Mouse (Mus musculus) CD8-positive naive resting alpha-beta T cell, adult 2 months (primary cell): ENCODE measurements around the gene Slc22a18.

Experiments used
- DNase-seq, 2 experiments: peaks; one replicate each; pipeline ENCODE4 v3.0.0; 2022; ENCODE audit warnings: low read depth in 2 of 2, low spot score in 2 of 2

Gene Slc22a18

GRCm38 (mm10) chr7:143473347-143474101 is at the start of gene Slc22a18:
Slc22a18 (plus strand) TSS chr7:143473736.
- no peak for DNase-seq

- no peak for DNase-seq
Observed at GRCm38 (mm10) chr7:143428142-143428813, 45.3 kb upstream of the Slc22a18 start.

DNA sequence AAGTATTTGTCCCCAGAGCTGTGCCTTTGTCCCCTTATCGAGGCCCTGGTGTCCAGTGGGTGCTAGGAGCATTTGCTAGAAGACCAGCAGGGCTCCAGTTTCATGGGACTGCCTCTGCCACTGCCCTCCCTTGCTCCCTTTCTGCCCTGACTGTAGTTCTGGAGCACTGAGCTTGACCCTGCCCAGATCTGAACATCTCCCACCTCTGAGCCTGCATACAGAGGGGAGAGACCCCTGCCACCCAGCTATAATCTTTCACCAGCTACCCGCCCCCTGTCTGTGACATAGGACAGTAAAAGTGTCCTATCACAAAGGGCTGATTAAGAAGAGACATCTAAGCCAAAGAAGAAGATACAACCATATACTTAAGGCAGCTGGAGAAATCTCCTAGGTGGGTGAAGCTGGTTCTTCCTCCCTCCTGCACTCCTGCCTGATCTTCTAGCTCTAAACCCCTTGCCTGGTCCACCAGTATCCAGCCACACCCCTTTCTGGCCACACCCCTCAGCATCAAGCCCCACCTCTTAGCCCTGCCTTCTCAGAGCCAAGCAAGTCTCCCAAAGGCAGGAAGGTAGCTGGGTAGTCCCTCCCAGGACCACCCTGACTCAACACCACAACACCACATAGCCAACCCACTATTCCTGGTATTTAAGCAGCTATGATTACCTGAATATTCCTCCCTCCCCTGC is 44.6 kb upstream of the Slc22a18 start:
- no peak for DNase-seq

DNA sequence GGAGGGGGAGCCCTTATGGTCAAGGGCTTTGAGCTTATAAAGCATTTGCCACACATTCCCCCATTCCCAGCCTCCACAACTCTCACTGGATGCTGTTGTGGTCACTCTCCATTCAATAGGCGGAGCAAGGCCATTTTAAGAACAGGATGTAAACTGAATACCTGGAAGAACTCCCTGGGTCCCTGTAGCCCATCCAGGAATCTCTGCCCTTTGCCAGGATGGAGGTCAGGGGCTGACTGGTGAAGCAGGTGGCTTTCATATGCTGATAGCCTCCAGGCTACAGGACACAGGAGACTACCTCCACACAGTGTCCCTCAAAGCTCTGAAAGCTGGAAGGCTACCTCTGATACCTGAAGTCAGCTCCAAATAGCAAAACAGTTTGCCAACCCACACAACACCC is 40.9 kb upstream of the Slc22a18 start:
- DNase-seq: no peak

GRCm38 (mm10) chr7:143433331-143433730 is 40.2 kb upstream of the Slc22a18 start:
- DNase-seq: no peak

- DNase-seq: no peak
Observed at GRCm38 (mm10) chr7:143437231-143437893, 36.2 kb upstream of the Slc22a18 start.

GRCm38 (mm10) chr7:143437894-143438581 is 35.5 kb upstream of the Slc22a18 start:
- DNase-seq: no peak

DNA sequence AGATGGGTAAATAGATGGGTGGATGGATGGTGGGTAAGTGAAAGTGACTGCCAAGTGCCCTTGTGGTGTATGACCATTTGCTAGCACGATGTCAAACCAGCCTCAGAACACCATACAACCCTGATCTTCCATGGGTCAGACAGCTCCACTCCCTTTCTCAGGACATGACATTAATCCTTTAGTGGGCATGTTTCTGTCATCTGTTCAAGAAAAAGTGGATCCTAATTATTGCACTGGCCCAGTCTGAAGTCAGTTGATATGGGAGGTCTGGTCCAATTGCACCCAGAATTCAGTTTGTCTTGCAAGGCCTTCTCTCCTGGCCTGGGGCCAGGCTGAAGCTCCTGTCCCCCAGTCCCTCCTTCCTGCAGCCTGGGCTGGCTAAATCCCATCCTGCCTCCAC is 34.6 kb upstream of the Slc22a18 start:
- DNase-seq: no peak

DNA sequence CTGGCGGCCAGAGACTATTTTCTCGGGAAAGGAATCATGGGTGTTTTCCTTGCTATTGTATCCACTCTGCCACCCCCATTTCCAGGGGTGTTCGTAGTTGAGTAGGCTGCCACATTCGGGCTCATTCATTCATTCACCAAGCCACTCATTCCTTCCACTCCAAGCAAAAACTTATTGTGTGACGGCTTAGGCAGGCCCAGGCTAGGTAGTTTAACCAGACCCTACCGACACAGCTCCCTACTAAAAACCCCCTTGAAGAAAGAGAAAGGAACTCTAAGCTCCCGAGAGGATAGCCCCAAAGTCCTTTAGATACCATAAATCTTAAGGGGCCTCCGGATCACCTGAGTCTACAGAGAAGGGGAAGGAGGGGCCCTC is 29.0 kb upstream of the Slc22a18 start:
- no peak for DNase-seq

GRCm38 (mm10) chr7:143444955-143445648 is 28.4 kb upstream of the Slc22a18 start:
- DNase-seq: no peak

- DNase-seq: no peak
Observed at GRCm38 (mm10) chr7:143445651-143446460, 27.7 kb upstream of the Slc22a18 start.

DNA sequence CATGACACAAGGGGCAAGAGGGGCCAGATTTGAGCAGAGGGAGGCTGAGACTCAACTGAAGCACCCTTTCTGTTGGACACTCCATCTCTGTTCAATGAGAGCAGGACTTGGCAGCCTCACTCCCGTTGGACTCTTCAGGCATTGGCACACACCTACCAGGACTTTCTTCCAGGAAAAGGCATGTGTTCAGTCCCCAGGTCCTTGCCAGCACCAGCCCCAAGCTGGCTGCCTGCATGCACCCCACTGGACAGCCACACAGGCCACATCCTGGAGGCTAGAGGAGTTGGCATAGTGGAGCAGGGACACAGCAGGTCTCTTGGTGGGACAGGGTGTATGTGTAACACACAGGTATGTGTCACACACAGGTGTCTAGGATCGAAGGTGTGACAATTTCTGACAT is 26.4 kb upstream of the Slc22a18 start:
- no peak for DNase-seq

DNA sequence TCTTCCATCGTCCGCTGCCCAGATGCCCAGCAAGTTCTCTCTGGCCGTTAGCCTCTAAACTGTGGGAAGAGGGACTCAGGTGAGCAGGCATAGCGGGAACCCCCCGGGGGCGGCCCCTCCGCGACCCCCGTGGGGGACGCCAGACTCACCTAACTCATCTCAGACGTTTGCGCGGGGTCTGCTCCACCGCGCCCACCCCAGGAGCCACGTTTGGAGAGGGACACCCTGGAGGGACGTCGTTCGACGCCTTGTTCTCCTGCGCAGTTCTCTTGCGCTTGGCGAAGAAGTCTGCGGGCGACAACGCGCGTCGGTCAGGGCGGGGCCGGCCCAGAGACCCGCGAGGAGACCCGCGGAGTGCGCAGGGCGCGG is 14.6 kb upstream of the Slc22a18 start:
- no peak for DNase-seq

DNA sequence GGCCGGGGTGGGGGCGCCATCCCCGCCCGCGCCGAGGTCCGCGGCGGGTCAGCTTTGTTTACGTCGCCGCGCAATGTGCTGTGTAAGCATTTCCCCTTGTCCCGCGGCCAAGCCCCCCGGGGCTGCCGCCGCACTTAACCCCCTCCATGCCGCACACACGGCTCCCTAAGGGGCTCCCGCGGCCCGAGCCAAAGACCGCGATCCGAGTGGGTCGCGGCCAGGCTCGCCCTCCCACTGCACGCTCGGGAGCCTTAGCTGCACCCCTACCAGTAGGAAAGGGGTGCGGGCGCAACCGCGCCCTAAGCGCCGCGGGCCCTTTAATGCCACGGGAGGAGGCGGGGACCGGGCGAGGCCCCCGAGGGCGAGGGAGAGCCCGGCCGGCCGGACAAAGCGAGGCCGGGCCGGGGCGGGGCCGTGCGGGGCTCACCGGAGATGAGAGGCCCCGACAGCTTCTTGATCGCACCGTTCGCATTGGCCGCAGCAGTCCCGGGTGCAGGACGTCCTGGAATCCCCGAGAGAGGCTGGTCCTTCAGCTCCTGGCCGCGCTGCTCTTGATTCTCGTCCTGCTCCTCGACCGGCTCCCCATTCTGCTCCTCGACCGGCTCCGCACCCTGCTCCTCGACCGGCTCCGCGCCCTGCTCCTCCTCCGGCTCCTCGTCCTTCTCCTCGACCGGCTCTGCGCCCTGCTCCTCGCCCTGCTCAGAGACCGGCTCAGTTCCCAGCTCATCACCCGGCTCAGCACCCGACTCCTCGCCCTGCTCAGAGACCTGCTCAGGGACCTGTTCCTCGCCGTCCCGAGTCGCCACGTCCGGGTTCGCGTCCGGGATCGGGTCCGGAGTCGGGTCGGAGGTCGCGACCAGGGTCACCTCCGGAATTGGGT is 14.0 kb upstream of the Slc22a18 start:
- DNase-seq: no peak

GRCm38 (mm10) chr7:143460217-143460834 is 13.2 kb upstream of the Slc22a18 start:
- no peak for DNase-seq

- peak; percentile 63 to 70 for DNase-seq
Observed at GRCm38 (mm10) chr7:143460874-143461273, 12.7 kb upstream of the Slc22a18 start, which contains the start of gene Cdkn1c. Cdkn1c (minus strand) TSS chr7:143461050.

- no peak for DNase-seq
Observed at GRCm38 (mm10) chr7:143461294-143461870, 12.2 kb upstream of the Slc22a18 start.

- no peak for DNase-seq
Observed at GRCm38 (mm10) chr7:143461920-143462319, 11.6 kb upstream of the Slc22a18 start.
